Mouse (Mus musculus) retina, embryonic 14.5 days (tissue): Measurements from ENCODE around the gene Cadps2.
A peak's percentile ranks its signal among the peaks of the same experiment; 100 is the strongest.

Source experiments
- DNase-seq: peaks from one replicate; pipeline ENCODE4 v3.0.0-alpha.2; 2015; ENCODE audit warnings: low spot score

The Cadps2 gene

GRCm38 (mm10) chr6:23250288-23250955 is 588.8 kb downstream of the Cadps2 start:
- no peak for DNase-seq

- DNase-seq = peak; percentile 72
These were observed 589.5 kb downstream of the Cadps2 start for GRCm38 (mm10) chr6:23249616-23250287.

DNA sequence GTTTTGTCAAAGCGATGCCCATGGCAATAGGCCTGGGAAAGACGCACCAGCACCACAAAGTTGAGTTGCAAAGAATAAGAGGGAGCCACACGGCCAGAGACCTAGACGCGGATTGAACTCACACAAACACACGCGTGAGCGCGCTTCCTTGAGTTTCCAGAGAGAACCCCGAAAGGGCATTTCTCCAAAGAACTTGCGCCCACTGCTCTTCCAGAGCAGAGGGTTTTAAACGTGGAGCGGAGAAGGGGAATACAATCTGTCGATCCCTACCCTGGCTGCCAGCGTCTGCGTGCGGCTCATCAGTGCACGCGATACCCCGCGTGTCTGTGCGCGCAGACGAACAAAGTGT is 590.2 kb downstream of the Cadps2 start:
- peak; percentile 50 for DNase-seq

- peak; percentile 66 for DNase-seq
These were observed 590.7 kb downstream of the Cadps2 start, which contains the start of gene Fezf1 for GRCm38 (mm10) chr6:23248313-23249052. TSS of gene Fezf1 (minus strand) at chr6:23248362.

GRCm38 (mm10) chr6:23247512-23248312 is 591.5 kb downstream of the Cadps2 start:
- peak; percentile 49 for DNase-seq

DNA sequence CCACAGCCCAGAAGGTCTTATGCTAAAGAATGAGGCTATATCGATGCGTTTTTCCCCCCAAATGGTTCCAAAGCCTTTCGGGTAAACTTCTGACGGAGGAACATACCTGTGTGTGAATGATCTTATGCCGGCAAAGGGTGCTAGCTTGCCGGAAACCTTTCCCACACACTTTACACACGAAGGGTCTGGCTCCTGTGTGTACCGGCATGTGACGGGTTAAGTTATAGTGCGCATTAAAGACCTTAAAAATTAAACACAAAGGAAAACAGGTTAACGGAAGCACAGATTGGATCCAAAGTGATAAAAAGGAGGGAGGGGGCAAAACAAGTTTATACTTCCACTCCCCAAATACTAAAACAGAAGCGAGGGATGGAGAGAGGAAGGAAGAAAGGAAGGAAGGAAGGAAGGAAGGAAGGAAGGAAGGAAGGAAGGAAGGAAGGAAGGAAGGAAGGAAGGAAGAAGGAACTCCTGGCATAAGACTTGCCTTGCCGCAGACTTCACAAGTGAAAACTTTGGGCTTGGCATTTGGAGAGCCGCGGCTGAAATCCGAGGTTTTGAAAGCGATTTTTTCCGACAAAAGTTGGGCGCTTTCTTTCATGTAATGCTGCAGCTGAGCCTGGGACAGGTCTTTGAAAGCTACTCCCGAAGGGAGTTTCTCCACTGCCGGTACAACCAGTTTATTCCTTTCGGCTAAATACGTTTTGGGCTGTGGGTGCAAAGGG is 592.3 kb downstream of the Cadps2 start:
- peak; percentile 37 for DNase-seq

- DNase-seq = peak; percentile 36
These were observed 593.0 kb downstream of the Cadps2 start for GRCm38 (mm10) chr6:23246061-23246789.

GRCm38 (mm10) chr6:23245545-23246011 is 593.6 kb downstream of the Cadps2 start:
- peak; percentile 54 for DNase-seq

DNA sequence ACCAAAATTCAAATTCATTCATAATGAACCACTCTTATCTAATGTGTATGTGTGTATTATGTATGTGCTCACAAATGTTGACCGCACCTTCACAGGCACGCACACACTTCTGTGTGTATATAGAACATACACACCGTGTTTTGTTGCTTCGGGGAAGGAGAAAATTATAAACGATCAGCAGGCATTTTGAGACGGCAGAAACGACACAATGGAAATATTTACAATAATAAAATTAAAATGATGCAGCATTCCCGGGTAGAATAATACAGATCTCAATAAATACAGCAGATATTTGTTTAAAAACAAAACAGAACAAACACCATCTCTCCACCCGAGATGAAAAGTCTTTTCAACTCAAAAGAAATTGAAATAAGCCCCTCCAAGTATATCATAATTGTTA is 594.1 kb downstream of the Cadps2 start:
- no peak for DNase-seq

- peak; percentile 34 for DNase-seq
These were observed 595.1 kb downstream of the Cadps2 start for GRCm38 (mm10) chr6:23243821-23244760.
